Mouse (Mus musculus): ENCODE results near the gene Dusp14.

The Dusp14 gene

GRCm38 (mm10) chr11:84016147-84016809 is 52.8 kb downstream of the Dusp14 start:
- DNase-seq (ENCODE audit: low spot score), result no peak

- DNase-seq (ENCODE audit: low spot score), result no peak
These were observed 56.0 kb downstream of the Dusp14 start for GRCm38 (mm10) chr11:84013105-84013504.

GRCm38 (mm10) chr11:84011576-84011975 is 57.5 kb downstream of the Dusp14 start:
- DNase-seq (ENCODE audit: low spot score), result no peak

GRCm38 (mm10) chr11:84011050-84011449 is 58.0 kb downstream of the Dusp14 start:
- no peak for DNase-seq (ENCODE audit: low spot score)

GRCm38 (mm10) chr11:84010411-84010810 is 58.6 kb downstream of the Dusp14 start:
- no peak for DNase-seq (ENCODE audit: low spot score)

GRCm38 (mm10) chr11:84009001-84009400 is 60.1 kb downstream of the Dusp14 start:
- DNase-seq (ENCODE audit: low spot score), result no peak

- no peak for DNase-seq (ENCODE audit: low spot score)
These were observed 65.1 kb downstream of the Dusp14 start for GRCm38 (mm10) chr11:84003986-84004385.

- no peak for DNase-seq (ENCODE audit: low spot score)
These were observed 67.8 kb downstream of the Dusp14 start for GRCm38 (mm10) chr11:84001257-84001656.

GRCm38 (mm10) chr11:83999411-83999915 is 69.6 kb downstream of the Dusp14 start:
- DNase-seq (ENCODE audit: low spot score), result no peak

GRCm38 (mm10) chr11:83998993-83999392 is 70.1 kb downstream of the Dusp14 start:
- DNase-seq (ENCODE audit: low spot score), result no peak
